Mouse (Mus musculus): Measurements from ENCODE around the gene Nradd. TPM values are rescaled to one million over a fixed set of nuclear protein-coding genes. Genes with fewer than 3 reads are reported as not detected.

Nradd gene
- total RNA-seq (2014; rRNA removed) (20.9 and 23.2 TPM in 2 replicates), polyA plus RNA-seq (2015; fragmentation: Nextera tagmentation; extraction: Ambion mirVana) (17.4 and 20.6 TPM in 2 replicates)

DNA sequence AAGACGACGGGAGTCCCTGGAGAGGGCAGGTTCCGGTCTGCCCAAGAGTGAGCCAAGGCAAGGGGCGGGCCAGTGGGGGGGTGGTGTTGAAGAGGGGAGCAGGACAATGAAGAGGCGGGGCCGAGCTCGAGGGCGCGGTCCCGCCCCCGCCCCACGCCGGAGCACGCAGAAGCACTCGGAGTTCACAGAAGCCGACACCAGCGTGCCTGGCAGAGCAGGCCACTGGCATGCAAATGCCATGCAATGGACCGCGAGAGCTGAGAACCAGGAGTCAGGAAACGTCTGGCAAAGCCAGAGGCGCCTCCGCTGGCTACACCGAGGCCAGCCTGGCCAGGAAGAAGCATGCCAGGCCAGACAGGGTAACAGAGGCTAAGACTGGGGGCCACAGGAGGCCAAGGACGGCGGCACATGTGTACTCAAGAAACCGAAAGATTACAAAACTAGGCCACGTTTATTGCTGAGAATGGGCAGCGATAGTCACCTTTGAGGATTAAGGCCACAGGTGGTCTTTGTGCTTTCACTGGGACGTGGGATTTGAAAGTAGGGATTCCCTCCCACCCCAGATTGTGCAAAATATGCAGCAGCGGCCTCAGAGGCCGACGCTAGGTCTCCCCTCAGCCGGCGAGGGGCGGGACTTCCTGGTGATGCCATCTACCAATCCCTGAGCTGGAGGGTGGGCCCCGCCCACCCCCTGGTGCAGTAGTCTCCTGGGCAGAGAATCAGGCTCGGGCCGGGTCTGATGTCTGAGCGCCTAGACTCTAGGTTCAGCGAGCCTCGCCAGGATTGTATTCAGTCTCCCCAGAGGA lies at the start of gene Nradd:
TSS of gene Nradd (minus strand) at position 92 of the 806 bp plus-strand sequence.
- H3K4me2 ChIP-seq (ENCODE audit: low read depth, low read length, poor library complexity, severe bottlenecking), result peak within 1 kb of the TSS; percentile 67
- DNase-seq (ENCODE audit: low spot score) (peak; percentile 94), ATAC-seq (ENCODE audit: low FRiP score) (peak; percentile 93)
- H3K4me3 ChIP-seq (ENCODE audit: low read depth, low read length), result peak within 1 kb of the TSS; percentile 38
- no peaks in the 10 kb centered on the region for H3K27me3 ChIP-seq (ENCODE audit: insufficient read depth, low read length)
- peaks cover 38% of the 10 kb centered on the region for H3K36me3 ChIP-seq (ENCODE audit: insufficient read depth, low read length)
- H3K27ac ChIP-seq (ENCODE audit: low read depth, low read length), result peak within 1 kb of the TSS; percentile 74
- peaks cover 5% of the 10 kb centered on the region for H3K4me1 ChIP-seq (ENCODE audit: insufficient read depth, low read length)
- H3K9ac ChIP-seq (replicated peaks; ENCODE audit: low read length, poor library complexity, severe bottlenecking), result peak within 1 kb of the TSS; percentile 50
- no peak for TF ChIP-seq CTCF (IDR thresholded peaks at IDR 0.05)
- under 1% methylated on average over 41 of the region's 41 CpGs for WGBS
- H3K9me3 ChIP-seq (ENCODE audit: low read length), result no peaks in the 10 kb centered on the region

DNA sequence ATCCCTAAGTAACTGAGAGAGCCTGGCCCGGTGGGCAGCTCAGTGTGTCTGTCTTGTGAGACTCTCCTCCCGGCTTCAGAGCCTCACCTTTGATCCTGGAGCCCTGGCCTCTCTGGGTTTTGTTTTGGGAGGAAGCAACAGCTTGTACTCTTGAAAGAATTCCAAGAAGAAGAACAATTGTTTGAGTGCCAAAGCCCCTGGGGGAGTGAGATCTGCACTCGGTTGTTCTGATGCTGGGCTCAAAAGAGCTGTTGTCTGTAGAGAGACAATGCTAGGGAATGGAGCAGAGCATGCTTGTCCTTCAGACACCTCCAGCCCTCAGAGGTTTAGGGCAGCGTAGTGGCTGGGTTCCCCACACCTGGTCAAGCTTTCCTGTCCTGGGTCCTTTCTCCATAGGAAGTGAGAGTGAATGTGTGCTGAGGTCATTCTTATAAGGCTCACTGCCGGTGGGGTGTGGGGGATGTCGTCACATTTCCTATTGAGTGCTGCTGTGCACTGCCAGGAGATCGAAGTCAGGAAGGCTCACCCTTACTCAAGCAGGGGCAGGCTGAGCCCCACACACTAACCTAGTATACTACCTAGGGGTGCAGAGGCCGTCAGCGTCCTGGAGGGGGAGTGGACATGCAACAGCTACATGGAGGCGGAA lies 49.0 kb upstream of the Nradd start:
- TF ChIP-seq CTCF (IDR thresholded peaks at IDR 0.05), result no peak
- DNase-seq (ENCODE audit: low spot score) (peak; percentile 34), ATAC-seq (ENCODE audit: low FRiP score) (peak; percentile 27; the same call in 1 of the 2 replicates)
- no peak overlapping the region for H3K9ac ChIP-seq (replicated peaks; ENCODE audit: low read length, poor library complexity, severe bottlenecking)
- no peaks in the 10 kb centered on the region for H3K4me1 ChIP-seq (ENCODE audit: insufficient read depth, low read length)
- H3K9me3 ChIP-seq (ENCODE audit: low read length), result no peaks in the 10 kb centered on the region
- no peaks in the 10 kb centered on the region for H3K27me3 ChIP-seq (ENCODE audit: insufficient read depth, low read length)
- WGBS, result 58% methylated on average over 10 of the region's 10 CpGs
- no peak overlapping the region for H3K27ac ChIP-seq (ENCODE audit: low read depth, low read length)
- H3K36me3 ChIP-seq (ENCODE audit: insufficient read depth, low read length), result no peaks in the 10 kb centered on the region
- no peak overlapping the region for H3K4me2 ChIP-seq (ENCODE audit: low read depth, low read length, poor library complexity, severe bottlenecking)
- H3K4me3 ChIP-seq (ENCODE audit: low read depth, low read length), result no peak overlapping the region

DNA sequence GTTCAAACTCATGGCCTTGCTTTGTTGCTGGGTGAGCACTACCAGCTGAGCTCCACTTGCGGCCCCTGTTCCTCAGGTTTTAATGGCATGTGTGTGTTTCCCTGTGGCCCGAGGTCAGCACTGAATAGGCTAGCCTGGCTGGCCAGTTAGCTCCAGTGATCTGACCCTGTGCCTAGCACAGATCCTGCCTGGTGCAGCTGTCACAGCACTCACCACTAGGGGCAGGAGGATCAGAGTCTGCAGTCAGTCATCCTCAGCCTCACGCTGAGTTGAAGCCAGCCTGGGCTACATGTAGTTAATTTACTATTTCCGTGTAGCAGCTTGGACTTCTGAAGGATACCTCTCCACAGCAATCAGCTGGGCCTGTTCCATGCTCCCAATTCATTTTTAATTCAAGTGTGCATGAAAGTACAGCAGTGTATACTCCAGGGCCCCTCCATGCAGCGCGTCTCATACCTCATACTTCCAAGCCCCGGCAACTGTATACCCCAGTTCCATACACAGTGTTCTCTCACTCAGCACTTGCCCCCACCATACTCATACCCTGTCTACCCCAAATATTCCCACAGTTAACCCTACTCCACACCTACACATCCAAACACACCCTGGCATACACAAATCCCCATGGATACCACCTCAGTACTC lies 48.3 kb upstream of the Nradd start:
- H3K27ac ChIP-seq (ENCODE audit: low read depth, low read length), result no peak overlapping the region
- no peaks in the 10 kb centered on the region for H3K4me1 ChIP-seq (ENCODE audit: insufficient read depth, low read length)
- H3K9me3 ChIP-seq (ENCODE audit: low read length), result no peaks in the 10 kb centered on the region
- no peaks in the 10 kb centered on the region for H3K36me3 ChIP-seq (ENCODE audit: insufficient read depth, low read length)
- H3K9ac ChIP-seq (replicated peaks; ENCODE audit: low read length, poor library complexity, severe bottlenecking), result no peak overlapping the region
- ATAC-seq (ENCODE audit: low FRiP score) (peak; percentile 34; the same call in 1 of the 2 replicates), DNase-seq (ENCODE audit: low spot score) (peak; percentile 17)
- WGBS, result 54% methylated on average over 7 of the region's 7 CpGs
- no peak overlapping the region for H3K4me3 ChIP-seq (ENCODE audit: low read depth, low read length)
- no peaks in the 10 kb centered on the region for H3K27me3 ChIP-seq (ENCODE audit: insufficient read depth, low read length)
- H3K4me2 ChIP-seq (ENCODE audit: low read depth, low read length, poor library complexity, severe bottlenecking), result no peak overlapping the region
- peak; percentile 66 for TF ChIP-seq CTCF (IDR thresholded peaks at IDR 0.05)

DNA sequence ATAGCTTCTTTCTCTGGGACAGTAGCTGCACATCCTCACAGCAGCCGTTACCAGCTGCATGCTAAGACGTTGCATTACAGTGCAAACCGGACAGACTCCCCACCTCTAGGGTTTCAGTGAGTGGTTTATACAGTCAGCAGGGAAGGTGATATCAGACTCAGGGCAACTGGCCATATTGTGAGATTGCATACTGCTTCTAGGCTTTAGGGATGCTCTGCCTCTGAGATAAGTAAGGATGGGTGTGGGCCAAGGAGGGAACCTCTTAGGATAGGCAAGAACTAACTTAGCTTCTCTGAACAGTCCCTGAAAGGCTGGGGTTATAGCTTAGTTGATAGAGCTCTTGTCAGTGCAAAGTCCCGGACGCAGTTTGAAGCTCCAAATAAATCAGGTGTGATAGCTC lies 45.5 kb upstream of the Nradd start:
- ATAC-seq (ENCODE audit: low FRiP score), result no peak

DNA sequence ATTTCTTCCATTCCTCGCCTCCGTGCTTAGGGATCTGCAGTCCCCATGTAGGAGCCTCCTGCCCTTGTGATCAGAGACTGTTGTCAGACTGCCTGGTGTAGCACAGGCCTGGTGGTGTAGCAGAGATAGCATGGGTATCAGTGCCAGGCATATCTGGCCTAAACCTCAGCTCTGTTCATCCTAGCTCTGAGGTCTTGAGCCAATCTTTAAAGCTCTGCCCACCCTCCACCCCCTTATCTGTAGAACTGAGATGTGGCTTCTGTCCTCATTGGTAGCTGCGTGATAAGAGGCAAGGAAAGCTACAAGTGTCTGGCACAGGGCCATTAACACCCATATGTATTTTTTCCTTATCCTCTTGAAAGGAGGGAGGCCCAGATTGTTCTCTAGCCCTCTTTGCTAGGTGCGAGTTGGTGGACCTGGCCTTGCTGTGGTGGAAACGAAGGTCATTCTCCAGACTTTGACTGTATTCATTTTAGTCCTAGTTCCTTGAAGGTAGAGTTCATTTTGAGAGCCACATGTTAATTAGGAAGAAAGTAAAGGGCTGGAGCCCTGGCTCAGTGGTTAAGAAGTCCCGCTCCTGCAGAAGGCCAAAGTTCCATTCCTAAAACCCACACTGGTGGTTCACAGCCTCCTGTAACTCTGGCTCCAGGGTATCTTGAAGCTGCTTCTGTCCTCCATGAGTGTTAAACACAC lies 44.5 kb upstream of the Nradd start:
- ATAC-seq (ENCODE audit: low FRiP score) (no peak), DNase-seq (ENCODE audit: low spot score) (no peak)
- H3K4me1 ChIP-seq (ENCODE audit: insufficient read depth, low read length), result no peaks in the 10 kb centered on the region
- no peaks in the 10 kb centered on the region for H3K36me3 ChIP-seq (ENCODE audit: insufficient read depth, low read length)
- WGBS, result 94% methylated on average over 6 of the region's 6 CpGs
- H3K27me3 ChIP-seq (ENCODE audit: insufficient read depth, low read length), result no peaks in the 10 kb centered on the region
- H3K9me3 ChIP-seq (ENCODE audit: low read length), result no peaks in the 10 kb centered on the region
- no peak for TF ChIP-seq CTCF (IDR thresholded peaks at IDR 0.05)
- H3K9ac ChIP-seq (replicated peaks; ENCODE audit: low read length, poor library complexity, severe bottlenecking), result no peak overlapping the region
- no peak overlapping the region for H3K4me2 ChIP-seq (ENCODE audit: low read depth, low read length, poor library complexity, severe bottlenecking)
- no peak overlapping the region for H3K4me3 ChIP-seq (ENCODE audit: low read depth, low read length)
- H3K27ac ChIP-seq (ENCODE audit: low read depth, low read length), result no peak overlapping the region

More for the DNA sequence above, 45.5 kb upstream of the Nradd start:
- Histone ChIP-seq H3K4me2 (ENCODE audit: low read depth, low read length, poor library complexity, severe bottlenecking) (no peak overlapping the region), H3K4me3 (ENCODE audit: low read depth, low read length) (no peak overlapping the region), H3K4me1 (ENCODE audit: insufficient read depth, low read length) (no peaks in the 10 kb centered on the region), H3K9ac (replicated peaks; ENCODE audit: low read length, poor library complexity, severe bottlenecking) (no peak overlapping the region), H3K36me3 (ENCODE audit: insufficient read depth, low read length) (no peaks in the 10 kb centered on the region), H3K27me3 (ENCODE audit: insufficient read depth, low read length) (no peaks in the 10 kb centered on the region), H3K27ac (ENCODE audit: low read depth, low read length) (no peak overlapping the region), H3K9me3 (ENCODE audit: low read length) (no peaks in the 10 kb centered on the region)
- no peak for DNase-seq (ENCODE audit: low spot score)
- WGBS, result 90% methylated on average over 5 of the region's 5 CpGs
- TF ChIP-seq CTCF (IDR thresholded peaks at IDR 0.05), result no peak

All from midbrain, postnatal 0 days (tissue).